Mouse (Mus musculus): ENCODE measurements at regions not wholly inside any gene's neighbourhood (a gene's known extent, or its start where the extent isn't known, plus 50 kb on each side); places are given as distances from the start of the nearest gene placed in this dataset.

- DNase-seq (ENCODE audit: extremely low spot score in 1 of 2, low spot score in 1 of 2), result no peak
Measured at GRCm38 (mm10) chr2:56576588-56576987, 547.2 kb downstream of the Nr4a2 start.

GRCm38 (mm10) chr2:56572757-56573156, 551.0 kb downstream of the Nr4a2 start:
- DNase-seq (ENCODE audit: extremely low spot score in 1 of 2, low spot score in 1 of 2), result no peak

GRCm38 (mm10) chr2:56561321-56561720, 562.5 kb downstream of the Nr4a2 start:
- DNase-seq (ENCODE audit: extremely low spot score in 1 of 2, low spot score in 1 of 2), result no peak

- DNase-seq (ENCODE audit: extremely low spot score in 1 of 2, low spot score in 1 of 2), result no peak
Measured at GRCm38 (mm10) chr2:56552197-56552964, 571.4 kb downstream of the Nr4a2 start.

- no peak for DNase-seq (ENCODE audit: extremely low spot score in 1 of 2, low spot score in 1 of 2)
Measured at GRCm38 (mm10) chr2:56550163-56550562, 573.6 kb downstream of the Nr4a2 start.

GRCm38 (mm10) chr2:56540714-56541113, 583.1 kb downstream of the Nr4a2 start:
- DNase-seq (ENCODE audit: extremely low spot score in 1 of 2, low spot score in 1 of 2), result no peak

GRCm38 (mm10) chr2:56539828-56540227, 584.0 kb downstream of the Nr4a2 start:
- DNase-seq (ENCODE audit: extremely low spot score in 1 of 2, low spot score in 1 of 2), result peak; percentile 4 to 7

GRCm38 (mm10) chr2:56519428-56519827, 604.4 kb downstream of the Nr4a2 start:
- DNase-seq (ENCODE audit: extremely low spot score in 1 of 2, low spot score in 1 of 2), result no peak
